25 mouse cellular contexts compared by ENCODE assay signal in genomic region chr17:89250811-89251210, GRCm38 (mm10). TPM values are rescaled to one million over a fixed set of nuclear protein-coding genes. Genes with fewer than 3 reads are reported as not detected.
"Had no signal": no experiment of that assay in that cellular context is flagged by ENCODE, and none has a peak within 500 bp of the region (broad histone marks: within the 10 kb centered on the region; RNA-seq: fewer than 3 reads in every experiment).

No protein-coding gene starts in this region.

- DNase-seq: retina, postnatal 1 day; right cerebral cortex, adult 18-20 months; right cerebral cortex, postnatal 14 days; right cerebral cortex, postnatal 25 days; right cerebral cortex, postnatal 4 days; spleen, adult 18-20 months; thymus, adult 18-20 months; thymus, adult 2 months; thymus, postnatal 14 days; thymus, postnatal 25 days; thymus, postnatal 36 days; thymus, postnatal 4 days had no signal

- H3K27ac ChIP-seq: neural tube, embryonic 12.5 days; neural tube, embryonic 13.5 days; neural tube, embryonic 15.5 days; stomach, embryonic 15.5 days; stomach, postnatal 0 days had no signal

- H3K4me3 ChIP-seq: neural tube, embryonic 12.5 days; neural tube, embryonic 13.5 days; neural tube, embryonic 15.5 days; stomach, embryonic 15.5 days had no signal

RNA-seq across cellular contexts. Expression of gene Fshr, which starts 50.3 kb away (rescaled TPM):
- total RNA-seq: neutrophil, adult 5-6 weeks had no signal
- polyA plus RNA-seq: neural tube, embryonic 12.5 days; neural tube, embryonic 13.5 days; neural tube, embryonic 14.5 days; neural tube, embryonic 15.5 days; small intestine, adult 2 months; spleen, adult 2 months; stomach, embryonic 14.5 days; stomach, embryonic 15.5 days; stomach, embryonic 16.5 days; stomach, postnatal 0 days; thymus, postnatal 0 days; urinary bladder, adult 2 months had no signal
